Mouse (Mus musculus): ENCODE measurements around the gene Rpl34. TPM values are rescaled to one million over a fixed set of nuclear protein-coding genes. Genes with fewer than 3 reads are reported as not detected.

Gene Rpl34
- polyA plus RNA-seq, 1 experiment from 2014 or later, result 1,059 TPM

GRCm38 (mm10) chr3:130729472-130730188, 568 bp downstream of the Rpl34 start:
- peak; percentile 22 for ATAC-seq (ENCODE audit: insufficient number of reproducible peaks, insufficient read depth, low FRiP score, low TSS enrichment, low read depth)
- H3K4me2 ChIP-seq, result peak overlapping the region; percentile 75
- peak overlapping the region; percentile 72 for H3K4me3 ChIP-seq
- no peaks in the 10 kb centered on the region for H3K27me3 ChIP-seq
- H3K9ac ChIP-seq, result peak overlapping the region; percentile 93
- peaks cover 37% of the 10 kb centered on the region for H3K36me3 ChIP-seq
- under 1% methylated on average over 58 of the region's 58 CpGs for WGBS
- peak overlapping the region; percentile 91 for H3K27ac ChIP-seq
- H3K9me3 ChIP-seq, result no peaks in the 10 kb centered on the region
- peaks cover 26% of the 10 kb centered on the region for H3K4me1 ChIP-seq

- H3K27ac ChIP-seq, result no peak overlapping the region
- no peaks in the 10 kb centered on the region for H3K27me3 ChIP-seq
- peak overlapping the region; percentile 93; the same call in 1 of the 2 replicates for H3K9ac ChIP-seq
- 62% methylated on average over 4 of the region's 4 CpGs for WGBS
- H3K9me3 ChIP-seq, result no peaks in the 10 kb centered on the region
- H3K4me3 ChIP-seq, result peak overlapping the region; percentile 72
- peak overlapping the region; percentile 75 for H3K4me2 ChIP-seq
- H3K4me1 ChIP-seq, result peaks cover 46% of the 10 kb centered on the region
- H3K36me3 ChIP-seq, result peaks cover 37% of the 10 kb centered on the region
- no peak for ATAC-seq (ENCODE audit: insufficient number of reproducible peaks, insufficient read depth, low FRiP score, low TSS enrichment, low read depth)
These were observed 2.5 kb downstream of the Rpl34 start for GRCm38 (mm10) chr3:130727676-130728075.

GRCm38 (mm10) chr3:130727036-130727435, 3.2 kb downstream of the Rpl34 start:
- peaks cover 37% of the 10 kb centered on the region for H3K36me3 ChIP-seq
- WGBS, result 82% methylated on average over 1 of the region's 1 CpGs
- H3K9me3 ChIP-seq, result no peaks in the 10 kb centered on the region
- no peaks in the 10 kb centered on the region for H3K27me3 ChIP-seq
- no peak overlapping the region for H3K27ac ChIP-seq
- no peak for ATAC-seq (ENCODE audit: insufficient number of reproducible peaks, insufficient read depth, low FRiP score, low TSS enrichment, low read depth)
- H3K9ac ChIP-seq, result no peak overlapping the region
- H3K4me3 ChIP-seq, result no peak overlapping the region
- peaks cover 46% of the 10 kb centered on the region for H3K4me1 ChIP-seq
- H3K4me2 ChIP-seq, result no peak overlapping the region

GRCm38 (mm10) chr3:130725718-130726117, 4.5 kb downstream of the Rpl34 start:
- no peak for ATAC-seq (ENCODE audit: insufficient number of reproducible peaks, insufficient read depth, low FRiP score, low TSS enrichment, low read depth)
- peak overlapping the region; percentile 39; the same call in 1 of the 2 replicates for H3K27ac ChIP-seq
- no peaks in the 10 kb centered on the region for H3K9me3 ChIP-seq
- peaks cover 48% of the 10 kb centered on the region for H3K4me1 ChIP-seq
- H3K27me3 ChIP-seq, result no peaks in the 10 kb centered on the region
- H3K36me3 ChIP-seq, result peaks cover 37% of the 10 kb centered on the region
- no peak overlapping the region for H3K4me3 ChIP-seq
- 60% methylated on average over 2 of the region's 2 CpGs for WGBS
- H3K4me2 ChIP-seq, result no peak overlapping the region
- H3K9ac ChIP-seq, result no peak overlapping the region

- no peak overlapping the region for H3K4me3 ChIP-seq
- no peaks in the 10 kb centered on the region for H3K27me3 ChIP-seq
- peak overlapping the region; percentile 57 for H3K27ac ChIP-seq
- H3K4me2 ChIP-seq, result no peak overlapping the region
- peaks cover 41% of the 10 kb centered on the region for H3K4me1 ChIP-seq
- 0 out of 2 replicates have a peak overlapping the region, but pooled peaks have one; percentile 17 for H3K9ac ChIP-seq
- no peak for ATAC-seq (ENCODE audit: insufficient number of reproducible peaks, insufficient read depth, low FRiP score, low TSS enrichment, low read depth)
- no peaks in the 10 kb centered on the region for H3K9me3 ChIP-seq
- WGBS, result 55% methylated on average over 11 of the region's 11 CpGs
- H3K36me3 ChIP-seq, result peaks cover 26% of the 10 kb centered on the region
These were observed 7.3 kb downstream of the Rpl34 start for GRCm38 (mm10) chr3:130722733-130723478.

GRCm38 (mm10) chr3:130720225-130720624, 10.0 kb downstream of the Rpl34 start:
- no peaks in the 10 kb centered on the region for H3K27me3 ChIP-seq
- no peak overlapping the region for H3K4me2 ChIP-seq
- no peak overlapping the region for H3K4me3 ChIP-seq
- H3K9me3 ChIP-seq, result no peaks in the 10 kb centered on the region
- H3K36me3 ChIP-seq, result no peaks in the 10 kb centered on the region
- H3K9ac ChIP-seq, result no peak overlapping the region
- WGBS, result 35% methylated on average over 4 of the region's 4 CpGs
- H3K27ac ChIP-seq, result peak overlapping the region; percentile 64
- ATAC-seq (ENCODE audit: insufficient number of reproducible peaks, insufficient read depth, low FRiP score, low TSS enrichment, low read depth), result no peak
- peaks cover 38% of the 10 kb centered on the region for H3K4me1 ChIP-seq

- no peaks in the 10 kb centered on the region for H3K9me3 ChIP-seq
- no peak overlapping the region for H3K27ac ChIP-seq
- WGBS, result 84% methylated on average over 4 of the region's 4 CpGs
- H3K27me3 ChIP-seq, result no peaks in the 10 kb centered on the region
- no peak overlapping the region for H3K9ac ChIP-seq
- peaks cover 33% of the 10 kb centered on the region for H3K4me1 ChIP-seq
- no peak overlapping the region for H3K4me2 ChIP-seq
- no peak overlapping the region for H3K4me3 ChIP-seq
- no peaks in the 10 kb centered on the region for H3K36me3 ChIP-seq
- ATAC-seq (ENCODE audit: insufficient number of reproducible peaks, insufficient read depth, low FRiP score, low TSS enrichment, low read depth), result no peak
These were observed 11.3 kb downstream of the Rpl34 start for GRCm38 (mm10) chr3:130718871-130719270.

GRCm38 (mm10) chr3:130716555-130716954, 13.6 kb downstream of the Rpl34 start:
- H3K4me2 ChIP-seq, result 0 out of 2 replicates have a peak overlapping the region, but pooled peaks have one; percentile 32
- no peak overlapping the region for H3K9ac ChIP-seq
- H3K27ac ChIP-seq, result peak overlapping the region; percentile 88
- no peak for ATAC-seq (ENCODE audit: insufficient number of reproducible peaks, insufficient read depth, low FRiP score, low TSS enrichment, low read depth)
- no peaks in the 10 kb centered on the region for H3K9me3 ChIP-seq
- no peak overlapping the region for H3K4me3 ChIP-seq
- WGBS, result 32% methylated on average over 7 of the region's 7 CpGs
- no peaks in the 10 kb centered on the region for H3K36me3 ChIP-seq
- no peaks in the 10 kb centered on the region for H3K27me3 ChIP-seq
- H3K4me1 ChIP-seq, result peaks cover 21% of the 10 kb centered on the region

GRCm38 (mm10) chr3:130714775-130715568, 15.2 kb downstream of the Rpl34 start:
- no peak for ATAC-seq (ENCODE audit: insufficient number of reproducible peaks, insufficient read depth, low FRiP score, low TSS enrichment, low read depth)
- Histone ChIP-seq H3K9ac (peak overlapping the region; percentile 57; the same call in 1 of the 2 replicates), H3K9me3 (no peaks in the 10 kb centered on the region), H3K36me3 (no peaks in the 10 kb centered on the region), H3K4me3 (peak overlapping the region; percentile 42), H3K27me3 (no peaks in the 10 kb centered on the region), H3K4me1 (peaks cover 11% of the 10 kb centered on the region), H3K4me2 (peak overlapping the region; percentile 60), H3K27ac (no peak overlapping the region)
- WGBS, result 18% methylated on average over 22 of the region's 22 CpGs

- Histone ChIP-seq H3K27me3 (no peaks in the 10 kb centered on the region), H3K36me3 (no peaks in the 10 kb centered on the region), H3K4me2 (no peak overlapping the region), H3K4me3 (no peak overlapping the region), H3K4me1 (peaks cover 17% of the 10 kb centered on the region), H3K9me3 (no peaks in the 10 kb centered on the region), H3K27ac (no peak overlapping the region), H3K9ac (no peak overlapping the region)
- no peak for ATAC-seq (ENCODE audit: insufficient number of reproducible peaks, insufficient read depth, low FRiP score, low TSS enrichment, low read depth)
- WGBS, result 47% methylated on average over 6 of the region's 6 CpGs
These were observed 17.3 kb downstream of the Rpl34 start for GRCm38 (mm10) chr3:130712891-130713290.

GRCm38 (mm10) chr3:130710103-130710502, 20.1 kb downstream of the Rpl34 start:
- no peaks in the 10 kb centered on the region for H3K36me3 ChIP-seq
- ATAC-seq (ENCODE audit: insufficient number of reproducible peaks, insufficient read depth, low FRiP score, low TSS enrichment, low read depth), result no peak
- WGBS, result 47% methylated on average over 7 of the region's 7 CpGs
- peak overlapping the region; percentile 84; the same call in 1 of the 2 replicates for H3K4me3 ChIP-seq
- H3K27ac ChIP-seq, result no peak overlapping the region
- no peak overlapping the region for H3K9ac ChIP-seq
- no peaks in the 10 kb centered on the region for H3K27me3 ChIP-seq
- H3K4me2 ChIP-seq, result peak overlapping the region; percentile 77
- no peaks in the 10 kb centered on the region for H3K9me3 ChIP-seq
- peaks cover 23% of the 10 kb centered on the region for H3K4me1 ChIP-seq
